Mouse (Mus musculus) olfactory bulb, adult 2 months (tissue): Measurements from ENCODE around the gene Otol1.

Experiments used
- CTCF ChIP-seq: fragments of 200-500 bp; IDR thresholded peaks from 2 replicates; pipeline ENCODE4 v1.5.1; 2012; ENCODE audit warnings: low read depth, mild to moderate bottlenecking, low read length, moderate library complexity; ENCODE audit not compliant: insufficient read depth
- POLR2A ChIP-seq: fragments of 200-500 bp; IDR thresholded peaks from 2 replicates; pipeline ENCODE4 v1.6.1; 2012; ENCODE audit warnings: mild to moderate bottlenecking, low read depth, low read length, moderate library complexity; ENCODE audit not compliant: insufficient read depth

- TF ChIP-seq POLR2A (no peak), CTCF (no peak)
Measured at GRCm38 (mm10) chr3:70029260-70029659, 21.8 kb downstream of the Otol1 start.
